Mouse (Mus musculus) splenic B cell, adult 2 months (primary cell): ENCODE results near the gene BC035947.

ENCODE experiments used
- DNase-seq: peaks from one replicate; pipeline ENCODE4 v3.0.0-alpha.2; 2011; ENCODE audit warnings: low read depth, low spot score
- H3K27me3 ChIP-seq: 2 replicates; pipeline ENCODE4 v1.6.1; 2012; ENCODE audit warnings: mild to moderate bottlenecking, low read length, moderate library complexity, mixed read lengths; ENCODE audit not compliant: control insufficient read depth, poor library complexity, insufficient read depth, severe bottlenecking
- H3K36me3 ChIP-seq: 2 replicates; pipeline ENCODE4 v1.6.1; 2012; ENCODE audit warnings: mild to moderate bottlenecking, low read length, moderate library complexity, mixed read lengths; ENCODE audit not compliant: control insufficient read depth, poor library complexity, insufficient read depth, severe bottlenecking

BC035947 gene

DNA sequence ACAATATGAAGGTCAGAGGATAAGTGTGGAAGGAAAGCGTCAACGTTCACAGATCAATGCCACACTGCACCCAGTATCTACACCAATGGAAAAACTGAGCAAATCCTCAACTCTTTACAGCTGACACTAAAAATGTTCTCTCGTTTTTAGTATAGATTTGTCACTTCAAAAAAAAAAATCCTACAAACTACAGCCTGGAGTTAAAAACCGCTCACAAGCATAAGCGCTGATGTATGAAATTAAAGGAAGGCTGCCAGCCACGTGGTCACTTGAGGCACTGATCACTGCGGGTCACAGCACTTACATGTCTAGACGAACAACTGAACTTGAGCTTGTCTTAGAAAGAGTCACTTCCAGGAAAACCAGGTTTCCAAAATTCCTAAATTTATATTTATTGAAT lies 58.1 kb downstream of the BC035947 start:
- no peak for DNase-seq
- H3K27me3 ChIP-seq: no peaks in the 10 kb centered on the region

DNA sequence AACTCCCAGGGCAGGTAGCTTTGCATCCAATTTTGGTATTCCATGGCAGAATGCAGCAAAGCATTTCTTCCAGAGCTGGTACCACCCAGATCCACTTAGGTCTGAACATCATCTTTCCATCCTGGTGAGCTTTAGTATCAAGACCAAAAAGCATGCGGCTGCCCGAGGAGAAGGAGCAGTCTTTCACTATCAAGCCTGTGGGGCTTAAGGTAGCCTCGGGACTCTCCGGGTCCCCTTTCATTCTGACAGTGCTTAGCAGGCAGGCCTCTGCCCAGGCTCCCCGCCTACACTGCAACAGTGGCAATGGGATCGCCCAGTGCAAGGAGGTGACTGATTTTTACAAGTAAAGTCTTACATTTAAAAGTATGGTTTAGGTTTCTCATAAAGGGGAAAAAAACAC lies 59.4 kb downstream of the BC035947 start:
- DNase-seq: no peak
- Histone ChIP-seq H3K27me3 (no peaks in the 10 kb centered on the region), H3K36me3 (peaks cover 11% of the 10 kb centered on the region)

More for the DNA sequence above, 58.1 kb downstream of the BC035947 start:
- peaks cover 11% of the 10 kb centered on the region; the same call in 1 of the 2 replicates for H3K36me3 ChIP-seq

DNA sequence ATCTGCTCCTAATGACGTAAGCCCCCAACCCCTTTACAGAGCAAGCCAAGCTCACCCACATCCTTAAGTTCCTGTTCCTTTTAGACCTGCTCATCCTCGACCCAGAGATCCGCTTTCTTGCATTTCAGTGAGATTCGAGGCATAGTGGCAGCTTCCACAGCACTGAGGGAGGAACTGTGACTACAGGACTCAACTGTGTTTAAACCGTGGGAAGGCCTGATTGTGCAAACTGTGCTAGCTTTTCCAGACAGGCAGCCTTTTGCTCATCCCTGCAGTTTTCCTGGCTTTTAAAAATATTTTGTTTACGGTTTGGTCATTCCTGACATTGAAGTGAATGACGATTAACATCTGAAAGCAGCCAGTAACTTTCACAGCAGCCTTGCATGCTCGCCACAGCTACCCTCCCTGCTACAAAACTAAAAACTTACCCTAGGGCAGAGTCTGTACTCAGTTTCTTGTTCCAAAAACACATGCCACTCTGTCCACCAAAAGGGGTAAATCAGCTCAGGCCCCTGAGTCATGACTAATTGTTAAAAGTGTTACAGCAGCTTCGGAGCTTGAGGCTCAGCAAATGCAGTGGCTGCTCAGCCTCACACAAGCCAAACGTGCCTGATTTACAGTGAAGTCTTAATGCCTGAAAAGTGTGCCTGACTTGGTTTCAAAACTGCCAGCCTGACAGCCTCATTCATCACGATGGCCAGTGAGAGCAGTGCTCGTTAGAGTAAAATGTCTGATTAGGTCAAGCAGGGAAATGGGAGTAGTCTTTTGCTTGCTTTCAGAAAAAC lies 60.7 kb downstream of the BC035947 start:
- peaks cover 11% of the 10 kb centered on the region for H3K36me3 ChIP-seq
- H3K27me3 ChIP-seq: no peaks in the 10 kb centered on the region
- no peak for DNase-seq

DNA sequence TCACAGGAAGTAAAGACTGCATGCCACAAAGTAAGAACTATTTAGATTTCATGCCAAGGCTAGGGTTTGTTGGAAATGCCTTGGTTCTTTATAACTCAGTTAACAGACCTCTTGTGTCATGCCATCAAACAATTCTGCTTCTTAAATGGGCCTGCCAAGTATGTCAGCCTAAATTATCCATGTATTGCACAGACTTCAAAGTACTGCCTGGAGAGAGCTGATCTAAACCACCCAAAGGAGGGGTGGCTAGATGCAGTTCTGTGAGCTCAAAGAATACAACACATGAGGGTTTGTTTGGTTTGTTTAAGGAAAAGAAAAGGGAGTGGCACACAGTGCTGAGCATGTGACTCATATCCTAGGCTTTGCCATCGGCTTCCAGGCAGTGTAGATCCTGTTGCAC lies 63.9 kb downstream of the BC035947 start:
- no peaks in the 10 kb centered on the region for H3K27me3 ChIP-seq
- no peak for DNase-seq
- H3K36me3 ChIP-seq: peaks cover 6% of the 10 kb centered on the region; the same call in 1 of the 2 replicates
